Mouse (Mus musculus) hindbrain, embryonic 10.5 days (tissue): ENCODE measurements around the gene Kirrel3. TPM values are rescaled to one million over a fixed set of nuclear protein-coding genes. Genes with fewer than 3 reads are reported as not detected.

Experiments
- DNase-seq: peaks from one replicate; pipeline ENCODE4 v3.0.0-alpha.2; 2017; ENCODE audit warnings: low spot score
- H3K27ac ChIP-seq: fragments of 300-500 bp; sonication (generic); 2 replicates; pipeline ENCODE4 v1.5.1; 2016; ENCODE audit warnings: mild to moderate bottlenecking, moderate library complexity
- H3K27me3 ChIP-seq: fragments of 300-500 bp; sonication (generic); 2 replicates; pipeline ENCODE4 v1.6.1; 2016; ENCODE audit warnings: mild to moderate bottlenecking; ENCODE audit not compliant: poor library complexity, insufficient read depth, severe bottlenecking
- H3K36me3 ChIP-seq: fragments of 300-500 bp; sonication (generic); 2 replicates; pipeline ENCODE4 v1.6.1; 2016; ENCODE audit warnings: mild to moderate bottlenecking, moderate library complexity
- H3K4me1 ChIP-seq: fragments of 300-500 bp; sonication (generic); replicated peaks from 2 replicates; pipeline ENCODE4 v1.6.1; 2016; ENCODE audit warnings: mild to moderate bottlenecking
- H3K4me3 ChIP-seq: fragments of 300-500 bp; sonication (generic); 2 replicates; pipeline ENCODE4 v1.5.1; 2016; ENCODE audit warnings: mild to moderate bottlenecking, moderate library complexity
- H3K9me3 ChIP-seq: fragments of 300-500 bp; sonication (generic); 2 replicates; pipeline ENCODE4 v1.6.1; 2016; ENCODE audit warnings: mild to moderate bottlenecking, moderate library complexity
- WGBS: fragments of 180-500 bp; shearing (Covaris S2); methylation state at CpG from one replicate; pipeline ENCODE4 v1.1.7; 2016; 5-methylcytosine and 5-hydroxymethylcytosine counted together
- polyA plus RNA-seq: library from polyadenylated mRNA; unstranded; fragments of >200 nt; fragmentation: Nextera tagmentation; extraction: Ambion mirVana; gene quantifications from 2 replicates; pipeline ENCODE4 v1.2.1, GENCODE M21; 2016

The Kirrel3 gene
- polyA plus RNA-seq, 1 experiment from 2014 or later, result 9.8 TPM

DNA sequence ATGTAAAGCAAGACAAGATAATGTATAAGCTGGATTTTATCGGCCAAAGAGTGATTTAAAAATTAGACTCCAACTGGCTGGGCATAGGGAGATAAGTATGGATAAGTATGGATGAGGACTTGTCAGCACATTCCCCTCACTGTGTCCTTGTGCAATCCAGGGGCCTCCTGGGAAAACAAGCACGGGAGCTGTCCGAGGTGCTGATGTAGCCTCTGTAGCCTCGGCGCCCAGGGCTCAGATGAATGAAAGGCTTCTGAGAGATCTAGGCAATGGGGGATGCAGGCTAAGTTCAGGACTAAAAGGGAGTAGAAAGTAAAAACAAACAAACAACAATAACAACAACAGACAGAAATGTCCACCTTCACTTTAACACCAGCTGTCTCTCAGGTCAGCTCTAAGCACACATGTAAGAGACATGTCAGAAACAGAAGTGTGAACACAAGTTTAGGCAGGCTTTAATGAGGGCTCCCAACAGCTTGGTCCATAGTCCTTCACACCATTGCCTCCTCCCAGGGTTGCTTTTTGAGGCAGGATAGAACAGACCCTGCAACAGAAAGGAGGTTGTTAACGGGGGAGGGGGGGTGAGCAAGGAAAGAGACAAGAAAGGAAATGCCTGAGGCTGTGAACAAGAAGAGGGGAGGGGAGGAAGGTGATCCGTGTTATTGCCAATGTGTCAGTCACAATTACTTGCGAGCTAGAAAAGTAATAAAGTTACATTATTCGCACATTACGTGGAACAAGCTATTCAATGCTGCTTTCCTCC lies 352.2 kb downstream of the Kirrel3 start:
- 40% methylated on average over 10 of the region's 10 CpGs for WGBS
- peak; percentile 72 for DNase-seq
- no peak overlapping the region for H3K27ac ChIP-seq

DNA sequence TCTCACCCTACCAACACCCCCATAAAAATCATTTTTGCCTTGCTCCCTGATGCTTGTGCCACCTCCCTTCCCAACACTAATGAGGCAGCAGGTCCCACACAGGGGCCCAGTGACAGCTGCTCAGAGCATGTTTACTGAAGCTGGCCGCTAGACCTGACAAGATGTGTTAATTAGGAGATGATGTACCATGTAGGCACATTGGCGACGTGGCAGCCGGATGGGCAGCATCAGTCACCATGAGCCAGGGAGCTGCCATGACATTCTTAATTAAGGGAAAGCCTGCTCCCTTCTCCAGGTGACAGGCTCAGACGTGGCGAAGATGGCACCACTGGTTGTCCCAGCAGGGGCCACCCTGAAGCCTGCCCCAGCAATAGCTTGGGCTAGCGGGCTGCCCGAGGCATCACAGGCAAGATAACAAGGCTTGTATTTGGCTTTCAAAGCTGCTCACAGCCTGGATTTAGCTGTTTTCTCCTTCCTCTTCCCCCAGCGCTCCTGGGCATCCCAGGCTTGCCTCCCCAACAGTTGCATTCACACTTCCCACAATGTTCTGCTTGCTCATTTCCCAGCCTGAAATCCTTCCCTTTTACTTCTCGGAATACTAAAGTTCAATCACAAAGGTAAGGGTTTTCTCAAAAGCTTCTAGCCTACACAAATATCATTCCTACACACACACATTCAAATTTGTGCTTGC lies 357.7 kb downstream of the Kirrel3 start:
- no peak overlapping the region for H3K4me3 ChIP-seq
- no peaks in the 10 kb centered on the region for H3K36me3 ChIP-seq
- no peaks in the 10 kb centered on the region for H3K9me3 ChIP-seq
- H3K27me3 ChIP-seq, result no peaks in the 10 kb centered on the region
- H3K27ac ChIP-seq, result no peak overlapping the region
- 75% methylated on average over 10 of the region's 10 CpGs for WGBS
- peaks cover 23% of the 10 kb centered on the region for H3K4me1 ChIP-seq
- DNase-seq, result no peak

More for the DNA sequence above, 352.2 kb downstream of the Kirrel3 start:
- no peaks in the 10 kb centered on the region for H3K9me3 ChIP-seq
- no peaks in the 10 kb centered on the region for H3K36me3 ChIP-seq
- H3K4me1 ChIP-seq, result peaks cover 32% of the 10 kb centered on the region
- no peaks in the 10 kb centered on the region for H3K27me3 ChIP-seq
- no peak overlapping the region for H3K4me3 ChIP-seq

DNA sequence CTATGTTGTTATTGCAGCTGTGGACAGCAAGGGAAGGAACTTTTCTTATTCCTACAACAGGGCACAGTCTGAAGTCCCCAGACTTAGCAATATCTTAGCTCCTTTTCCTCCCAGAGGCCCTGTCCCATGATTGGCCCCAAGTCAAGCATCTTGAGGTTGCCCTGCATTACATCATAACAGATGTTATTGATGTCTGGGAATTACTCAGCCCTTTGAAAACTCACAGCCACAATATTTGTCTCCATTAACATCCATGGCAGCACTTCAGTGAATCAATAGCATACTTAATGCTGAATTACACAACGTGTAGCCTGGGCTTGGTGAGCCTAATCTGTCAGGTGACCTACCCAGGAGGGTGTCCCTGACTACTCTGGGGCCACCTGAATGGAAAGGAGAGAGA lies 360.7 kb downstream of the Kirrel3 start:
- Histone ChIP-seq H3K4me3 (no peak overlapping the region), H3K27me3 (no peaks in the 10 kb centered on the region), H3K27ac (no peak overlapping the region), H3K9me3 (no peaks in the 10 kb centered on the region), H3K4me1 (peaks cover 6% of the 10 kb centered on the region; the same call in 1 of the 2 replicates), H3K36me3 (no peaks in the 10 kb centered on the region)
- 67% methylated on average over 1 of the region's 1 CpGs for WGBS
- no peak for DNase-seq

DNA sequence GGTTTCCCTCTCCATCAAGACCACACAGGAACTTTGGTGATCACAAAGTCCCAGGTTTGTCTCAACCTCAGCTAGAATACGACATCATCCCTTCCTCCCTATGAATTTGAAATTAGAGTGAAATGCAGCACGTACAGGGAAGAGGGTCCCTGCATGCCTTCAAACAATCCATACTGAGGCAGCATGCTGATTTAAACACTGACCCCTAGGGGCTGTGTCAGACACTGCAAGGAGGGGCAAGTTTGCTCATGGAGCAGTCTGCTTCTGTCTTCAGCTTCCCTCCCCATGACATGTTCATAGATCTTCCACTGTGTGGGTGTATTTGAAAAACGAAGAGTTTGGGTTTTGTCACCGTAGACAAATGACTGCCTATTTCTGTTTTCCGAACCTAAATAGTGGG lies 362.0 kb downstream of the Kirrel3 start:
- no peak overlapping the region for H3K27ac ChIP-seq
- H3K4me3 ChIP-seq, result no peak overlapping the region
- no peaks in the 10 kb centered on the region for H3K27me3 ChIP-seq
- WGBS, result 65% methylated on average over 5 of the region's 5 CpGs
- no peaks in the 10 kb centered on the region for H3K9me3 ChIP-seq
- H3K36me3 ChIP-seq, result no peaks in the 10 kb centered on the region
- peak; percentile 36 for DNase-seq
- no peaks in the 10 kb centered on the region for H3K4me1 ChIP-seq

DNA sequence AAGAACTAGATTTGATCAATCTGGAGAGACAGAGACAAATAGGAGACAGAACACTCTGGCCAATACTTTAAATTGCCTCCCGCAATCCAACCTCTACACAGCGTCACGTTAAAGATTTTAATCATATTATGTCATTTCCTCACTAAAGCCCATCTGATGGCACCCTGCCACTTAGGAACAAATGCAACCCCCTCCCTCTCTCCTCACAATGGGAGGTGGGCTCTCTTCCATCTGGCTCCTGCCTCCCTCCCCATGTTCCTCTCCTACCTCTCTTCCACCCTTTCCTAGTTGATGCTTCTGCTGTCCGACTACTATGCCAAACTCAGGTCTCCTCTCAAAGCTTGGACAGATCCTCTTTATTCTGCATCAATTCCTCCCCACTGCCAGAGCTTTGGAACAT lies 365.4 kb downstream of the Kirrel3 start:
- no peaks in the 10 kb centered on the region for H3K27me3 ChIP-seq
- DNase-seq, result no peak
- no peaks in the 10 kb centered on the region for H3K4me1 ChIP-seq
- H3K27ac ChIP-seq, result no peak overlapping the region
- no peaks in the 10 kb centered on the region for H3K36me3 ChIP-seq
- H3K4me3 ChIP-seq, result no peak overlapping the region
- 88% methylated on average over 4 of the region's 4 CpGs for whole genome bisulfite sequencing
- no peaks in the 10 kb centered on the region for H3K9me3 ChIP-seq

DNA sequence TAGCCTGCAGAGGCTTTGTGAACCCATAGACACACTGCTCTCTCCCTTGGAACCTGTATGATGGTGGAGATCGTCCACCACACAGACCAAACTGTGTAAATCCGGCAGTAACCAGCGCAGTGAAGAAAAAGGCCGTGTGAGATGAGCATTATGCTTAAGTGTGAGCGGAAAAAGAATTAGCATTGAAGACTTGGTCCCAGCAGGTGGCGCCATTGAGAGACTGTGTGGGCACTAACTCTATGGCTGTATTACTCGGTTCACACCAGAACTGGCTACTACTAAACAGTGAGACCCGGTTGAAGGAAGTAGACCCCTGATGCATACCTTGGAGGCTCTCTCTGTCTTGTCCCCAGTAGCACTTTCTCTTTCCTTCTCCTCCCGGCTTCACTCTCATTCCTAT lies 371.9 kb downstream of the Kirrel3 start:
- Histone ChIP-seq H3K36me3 (no peaks in the 10 kb centered on the region), H3K9me3 (no peaks in the 10 kb centered on the region), H3K27me3 (no peaks in the 10 kb centered on the region), H3K4me1 (no peaks in the 10 kb centered on the region), H3K27ac (no peak overlapping the region), H3K4me3 (no peak overlapping the region)
- WGBS, result 67% methylated on average over 9 of the region's 9 CpGs
- peak; percentile 37 for DNase-seq

DNA sequence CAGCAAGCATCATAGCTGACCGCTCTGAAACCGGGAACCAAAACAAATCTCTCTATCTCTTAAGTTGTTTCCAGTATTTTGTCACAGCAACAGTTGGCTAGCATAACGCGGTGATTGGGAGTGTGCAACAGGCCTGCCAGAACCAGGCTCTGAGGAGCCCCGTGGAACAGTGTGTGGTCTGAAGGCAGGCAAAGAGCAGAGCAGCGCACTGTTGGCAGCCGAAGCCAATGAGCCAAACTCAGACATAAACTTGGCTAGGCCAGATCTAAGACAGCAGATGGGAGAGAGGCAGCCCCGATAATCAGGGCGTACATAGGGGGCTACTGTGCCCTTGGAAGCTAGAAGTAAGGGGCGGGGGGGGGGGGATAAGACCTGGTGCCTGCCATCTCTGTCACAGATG lies 372.4 kb downstream of the Kirrel3 start:
- Histone ChIP-seq H3K4me1 (no peaks in the 10 kb centered on the region), H3K9me3 (no peaks in the 10 kb centered on the region), H3K4me3 (no peak overlapping the region), H3K27me3 (no peaks in the 10 kb centered on the region), H3K36me3 (no peaks in the 10 kb centered on the region), H3K27ac (no peak overlapping the region)
- WGBS, result 91% methylated on average over 10 of the region's 10 CpGs
- DNase-seq, result no peak

DNA sequence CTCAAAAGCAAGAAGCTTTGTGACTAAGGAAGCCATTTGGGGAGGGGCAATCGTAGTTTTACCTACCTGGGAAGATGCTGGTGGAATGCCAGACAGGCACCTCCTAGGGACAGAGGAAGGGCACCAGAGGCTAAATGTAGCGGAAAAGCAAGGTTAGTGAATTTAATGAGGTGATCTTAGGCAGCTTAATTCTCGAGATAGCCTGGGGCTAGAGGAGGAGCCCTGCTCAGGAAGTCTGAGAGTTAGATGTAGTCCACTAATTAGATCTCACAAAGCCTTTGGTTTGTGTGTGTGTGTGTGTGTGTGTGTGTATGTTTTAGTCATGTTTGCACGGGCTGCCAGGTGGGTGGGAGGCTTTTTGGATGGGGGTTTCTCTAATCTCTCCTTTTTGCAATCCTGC lies 375.2 kb downstream of the Kirrel3 start:
- 44% methylated on average over 4 of the region's 4 CpGs for WGBS
- H3K9me3 ChIP-seq, result no peaks in the 10 kb centered on the region
- no peak overlapping the region for H3K27ac ChIP-seq
- H3K4me3 ChIP-seq, result no peak overlapping the region
- H3K27me3 ChIP-seq, result no peaks in the 10 kb centered on the region
- no peaks in the 10 kb centered on the region for H3K4me1 ChIP-seq
- no peak for DNase-seq
- no peaks in the 10 kb centered on the region for H3K36me3 ChIP-seq

DNA sequence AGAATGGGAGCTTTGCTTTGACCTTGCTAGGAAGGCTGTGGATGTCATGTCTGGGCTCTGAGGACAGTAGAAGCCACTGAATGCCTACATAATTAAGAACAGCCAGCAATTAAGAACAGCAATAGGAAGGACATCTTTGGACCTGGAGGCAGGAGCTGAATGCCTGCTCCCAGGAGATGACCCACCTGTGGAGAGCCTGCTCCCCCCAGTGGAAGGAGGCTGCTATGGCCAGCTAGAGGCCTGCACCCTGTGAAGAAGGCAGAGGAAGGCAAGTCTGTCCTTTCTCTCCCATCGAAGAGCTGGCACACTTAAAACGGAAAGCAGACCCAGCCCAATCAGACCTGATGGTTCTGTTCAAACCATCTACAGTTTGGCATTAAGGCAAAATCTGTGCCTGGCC lies 376.1 kb downstream of the Kirrel3 start:
- 67% methylated on average over 2 of the region's 2 CpGs for WGBS
- Histone ChIP-seq H3K36me3 (no peaks in the 10 kb centered on the region), H3K27ac (no peak overlapping the region), H3K4me1 (no peaks in the 10 kb centered on the region), H3K4me3 (no peak overlapping the region), H3K9me3 (no peaks in the 10 kb centered on the region), H3K27me3 (0 out of 2 replicates have a peak, but pooled peaks cover 1% of the 10 kb centered on the region)
- peak; percentile 44 for DNase-seq

DNA sequence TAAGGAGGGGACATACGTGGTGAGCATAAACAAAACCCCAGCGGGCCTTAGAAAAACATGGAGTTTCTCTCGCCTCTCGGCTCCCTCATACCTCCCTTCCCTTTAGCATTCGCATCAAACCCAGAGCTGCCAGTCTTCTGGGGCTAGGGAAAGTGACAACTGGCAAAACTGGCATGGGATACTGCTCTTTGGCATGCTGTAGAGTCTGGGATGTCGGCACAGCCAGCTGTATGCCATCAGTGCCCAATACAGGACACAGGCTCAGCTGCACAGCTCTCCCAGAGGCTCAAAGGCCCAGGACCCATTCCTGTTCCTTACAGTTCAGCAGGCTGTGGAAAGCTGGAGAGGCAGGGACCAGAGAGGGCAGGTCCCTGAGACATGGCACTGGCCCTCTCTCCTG lies 379.9 kb downstream of the Kirrel3 start:
- DNase-seq, result no peak
- no peak overlapping the region for H3K4me3 ChIP-seq
- no peaks in the 10 kb centered on the region for H3K36me3 ChIP-seq
- H3K4me1 ChIP-seq, result peaks cover under 1% of the 10 kb centered on the region; the same call in 1 of the 2 replicates
- H3K27ac ChIP-seq, result no peak overlapping the region
- H3K27me3 ChIP-seq, result peaks cover 30% of the 10 kb centered on the region
- 86% methylated on average over 6 of the region's 6 CpGs for WGBS
- no peaks in the 10 kb centered on the region for H3K9me3 ChIP-seq

DNA sequence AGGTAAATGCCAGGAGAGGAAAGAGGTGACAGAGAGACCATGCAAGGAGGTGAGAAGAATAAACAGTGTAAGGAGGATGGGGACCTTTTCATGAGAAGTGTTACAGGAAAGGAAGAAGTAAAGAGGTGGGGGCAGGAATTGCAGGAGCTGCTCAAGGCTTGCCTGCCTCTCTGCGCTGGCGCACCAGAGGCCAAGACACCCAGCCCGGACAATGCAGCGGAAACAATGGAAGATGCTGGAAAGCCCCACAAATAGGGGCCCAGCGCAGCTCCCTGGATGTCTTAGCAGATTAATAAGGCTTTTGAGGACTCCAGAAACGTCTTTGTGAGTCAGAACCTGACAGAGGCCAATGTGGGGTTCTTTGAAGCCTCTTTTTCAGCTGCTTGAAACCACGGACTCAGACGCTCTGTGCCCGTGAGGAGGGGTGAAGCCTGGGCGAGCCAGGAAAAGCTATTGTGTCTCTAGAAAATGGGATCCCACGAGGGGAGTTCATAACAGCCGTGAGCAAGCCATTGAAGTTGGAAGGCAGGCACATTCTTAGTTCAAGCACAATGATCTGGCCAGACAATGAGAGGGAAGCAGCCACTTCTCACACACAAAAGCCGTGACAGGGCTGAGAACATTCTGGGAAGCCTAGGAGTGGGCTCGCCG lies 385.7 kb downstream of the Kirrel3 start:
- Histone ChIP-seq H3K9me3 (no peaks in the 10 kb centered on the region), H3K27me3 (peaks cover 60% of the 10 kb centered on the region), H3K4me1 (peaks cover 37% of the 10 kb centered on the region), H3K27ac (peak overlapping the region; percentile 87), H3K36me3 (no peaks in the 10 kb centered on the region), H3K4me3 (no peak overlapping the region)
- peak; percentile 62 for DNase-seq
- WGBS, result 27% methylated on average over 15 of the region's 15 CpGs

DNA sequence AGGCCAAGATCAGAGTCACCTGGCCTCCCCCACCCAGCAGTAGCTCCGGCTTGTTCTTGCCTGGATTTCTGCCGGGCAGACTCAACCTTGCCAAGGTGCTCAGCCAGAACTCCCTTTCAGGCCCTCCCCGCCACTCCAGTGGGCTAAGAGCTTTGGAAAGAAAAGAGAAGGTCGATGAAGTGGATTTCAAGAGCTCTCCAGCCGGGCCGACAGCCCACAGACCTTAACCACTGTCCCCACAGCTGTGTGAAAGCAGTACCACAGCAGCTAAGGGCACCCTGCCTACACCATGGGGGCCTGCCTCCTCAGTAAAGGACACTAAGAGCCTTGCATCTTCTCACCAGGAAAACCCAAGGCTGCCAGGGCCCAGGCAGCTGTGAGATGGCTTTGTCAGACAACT lies 389.5 kb downstream of the Kirrel3 start:
- Histone ChIP-seq H3K4me3 (no peak overlapping the region), H3K4me1 (peaks cover 37% of the 10 kb centered on the region), H3K27me3 (peaks cover 46% of the 10 kb centered on the region), H3K9me3 (no peaks in the 10 kb centered on the region), H3K36me3 (no peaks in the 10 kb centered on the region), H3K27ac (peak overlapping the region; percentile 84)
- WGBS, result 74% methylated on average over 6 of the region's 6 CpGs
- peak; percentile 6 for DNase-seq

DNA sequence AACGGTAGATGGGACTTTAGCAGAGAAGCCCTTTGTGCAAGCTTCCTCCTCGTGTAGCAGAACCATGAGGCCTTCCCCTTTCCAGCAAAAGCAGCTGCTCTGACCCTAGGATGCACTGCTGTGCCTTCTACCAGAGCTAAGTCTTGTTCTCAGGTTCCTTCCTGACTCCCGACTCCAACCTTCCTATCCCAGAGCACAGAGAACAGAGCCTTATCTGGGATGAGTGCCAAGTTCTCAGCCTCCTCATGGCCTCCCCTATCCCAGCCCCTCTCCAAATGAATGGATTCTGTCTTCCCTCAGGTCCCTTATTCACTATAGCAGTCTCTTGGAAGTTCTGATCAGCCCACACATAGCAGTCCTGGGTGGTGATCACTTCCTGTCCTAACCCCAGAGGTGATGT lies 391.5 kb downstream of the Kirrel3 start:
- no peak for DNase-seq
- no peaks in the 10 kb centered on the region for H3K36me3 ChIP-seq
- WGBS, result 75% methylated on average over 3 of the region's 3 CpGs

More for the DNA sequence above, 391.5 kb downstream of the Kirrel3 start:
- H3K4me3 ChIP-seq, result no peak overlapping the region
- peaks cover 44% of the 10 kb centered on the region for H3K27me3 ChIP-seq
- no peak overlapping the region for H3K27ac ChIP-seq
- H3K4me1 ChIP-seq, result peaks cover 34% of the 10 kb centered on the region
- no peaks in the 10 kb centered on the region for H3K9me3 ChIP-seq
